Mouse (Mus musculus): Measurements from ENCODE around the gene Taok2. TPM values are rescaled to one million over a fixed set of nuclear protein-coding genes. Genes with fewer than 3 reads are reported as not detected.

The Taok2 gene
- total RNA-seq, 4 experiments from 2014 or later, result 68.1 to 117 (median 94.5) TPM

DNA sequence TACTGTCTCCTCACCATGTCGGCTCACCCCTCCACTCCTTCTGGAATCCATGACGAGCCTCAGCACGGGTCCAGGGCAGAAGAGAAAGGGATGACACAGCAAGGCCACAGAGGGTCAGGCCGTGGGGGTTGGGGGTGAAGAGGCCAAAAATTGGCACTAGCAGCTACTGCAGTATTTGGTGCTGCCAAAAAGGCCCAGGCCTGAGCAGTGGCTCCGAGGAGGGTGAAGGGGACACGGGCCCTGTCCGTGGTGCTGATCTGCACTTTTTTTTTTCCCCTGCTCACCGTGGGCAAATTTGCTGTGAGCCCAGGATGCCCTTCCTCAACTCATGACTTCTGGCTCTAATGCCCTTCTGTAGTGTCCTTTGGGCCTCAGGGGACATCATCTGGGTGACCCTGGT lies 59.1 kb downstream of the Taok2 start:
- DNase-seq, result no peak

DNA sequence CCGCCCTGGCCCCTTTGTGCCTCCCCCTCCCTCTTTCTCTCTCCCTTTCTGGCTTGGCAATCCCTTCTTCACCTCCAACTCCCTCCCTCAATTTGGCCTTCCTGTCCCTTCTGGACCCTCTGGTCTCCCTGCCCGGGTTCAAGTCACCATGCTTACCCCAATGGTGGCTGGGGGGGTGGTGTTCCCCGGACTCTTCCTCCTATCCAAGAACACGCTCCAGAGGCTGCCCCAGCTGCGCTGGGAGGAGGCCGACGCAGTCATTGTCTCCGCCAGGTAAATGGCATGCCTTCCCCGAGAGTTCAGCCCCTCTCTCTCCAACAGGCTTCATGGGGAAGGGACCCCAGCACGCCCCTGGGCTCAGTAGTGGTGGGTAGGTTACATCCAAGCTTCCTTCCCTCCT lies 60.6 kb downstream of the Taok2 start:
- no peak for DNase-seq

DNA sequence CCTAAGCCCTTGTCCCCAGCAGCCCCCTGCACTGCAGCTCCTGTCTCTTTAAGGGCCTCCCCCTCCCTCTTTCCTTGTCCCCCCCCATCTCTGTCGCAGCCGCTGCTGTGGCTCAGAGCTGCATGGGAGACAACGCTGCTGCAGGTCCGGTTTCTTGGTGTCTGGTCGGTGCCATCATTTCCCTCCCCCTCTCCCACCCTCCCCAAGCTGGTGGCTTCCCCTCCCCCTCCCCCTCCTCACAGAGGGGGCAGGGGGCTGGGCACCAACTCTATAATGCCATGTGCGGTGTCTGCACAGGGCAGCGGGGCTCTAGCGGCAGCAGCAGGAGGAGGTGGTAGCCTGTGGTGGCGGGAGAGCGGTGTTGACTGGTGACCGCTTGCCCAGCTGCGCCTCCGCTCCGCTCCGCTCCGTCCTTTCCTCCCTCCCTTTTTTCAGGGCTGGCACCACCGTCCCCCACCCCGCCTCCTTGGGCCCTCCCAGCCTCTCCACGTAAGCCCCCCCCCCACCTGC lies 61.2 kb downstream of the Taok2 start:
- no peak for DNase-seq

DNA sequence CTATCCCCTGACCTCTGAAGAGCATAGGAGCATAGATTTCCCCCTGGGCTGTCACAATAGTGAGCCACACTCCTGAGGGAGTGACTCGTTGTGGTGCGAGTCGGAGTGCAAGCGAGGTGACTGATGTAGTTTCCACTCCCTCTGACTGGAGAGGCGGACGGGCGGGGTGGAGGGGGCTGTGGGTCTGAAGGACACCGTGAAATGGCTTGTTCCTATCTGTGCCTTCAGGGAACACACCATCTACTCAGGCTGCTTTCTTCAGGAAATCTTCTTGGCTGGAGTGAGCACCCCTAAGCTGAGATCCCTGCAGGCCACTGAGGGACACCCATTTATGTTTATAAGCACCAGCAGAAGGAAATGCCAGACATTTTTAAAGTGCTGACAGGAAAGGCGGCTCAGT lies 61.8 kb downstream of the Taok2 start:
- DNase-seq, result no peak

DNA sequence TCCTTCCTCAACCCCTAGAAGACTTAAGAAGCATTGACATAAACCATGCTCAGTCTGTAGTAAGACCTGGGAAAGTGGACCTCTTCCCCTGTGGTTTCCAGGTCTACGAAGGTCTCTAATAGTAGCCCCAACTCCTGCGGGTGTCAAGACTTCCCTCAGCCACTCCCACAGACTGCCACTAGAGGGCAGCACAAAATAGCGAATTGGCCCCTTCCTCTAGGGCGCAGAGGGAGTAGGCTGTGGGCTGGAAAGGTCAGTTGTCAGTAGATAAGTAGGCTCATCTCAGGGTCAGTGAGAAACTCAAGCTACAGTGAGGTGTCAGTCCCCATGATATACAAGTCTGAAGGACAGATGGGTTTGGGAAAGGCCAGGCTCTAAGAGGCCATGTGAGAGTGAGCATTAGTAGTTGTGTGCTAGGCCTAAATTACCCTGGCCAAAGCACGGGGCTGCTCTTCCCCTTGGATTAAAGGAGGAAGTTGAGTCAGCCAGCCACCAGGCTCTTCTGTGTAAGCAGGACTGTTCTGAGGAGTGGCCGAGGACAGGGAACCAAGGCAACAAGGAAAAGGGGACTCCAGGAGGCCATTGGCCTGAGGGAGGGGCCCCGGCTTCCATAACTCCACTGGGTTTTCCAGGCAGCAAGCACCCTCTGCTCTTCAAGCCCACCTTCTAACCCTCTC lies 62.5 kb downstream of the Taok2 start:
- peak; percentile 75 for DNase-seq

DNA sequence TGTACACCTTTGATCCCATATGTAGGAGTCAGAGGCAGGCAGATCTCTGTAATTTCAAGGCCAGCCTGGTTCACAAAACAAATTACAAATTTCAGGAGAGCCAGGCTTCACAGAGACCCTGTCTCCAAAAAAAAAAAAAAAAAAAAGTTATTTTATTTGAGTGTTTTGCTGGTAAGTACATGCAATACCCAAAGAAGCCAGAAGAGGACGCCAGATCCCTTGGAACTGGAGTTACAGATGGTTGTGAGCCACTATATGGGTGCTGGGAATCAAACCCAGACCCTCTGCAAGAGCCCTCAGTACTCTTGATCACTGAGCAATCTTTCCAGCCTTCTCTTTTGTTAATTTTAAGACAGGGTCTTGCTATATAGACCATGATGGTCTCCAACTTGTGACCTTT lies 65.7 kb downstream of the Taok2 start:
- DNase-seq, result no peak

DNA sequence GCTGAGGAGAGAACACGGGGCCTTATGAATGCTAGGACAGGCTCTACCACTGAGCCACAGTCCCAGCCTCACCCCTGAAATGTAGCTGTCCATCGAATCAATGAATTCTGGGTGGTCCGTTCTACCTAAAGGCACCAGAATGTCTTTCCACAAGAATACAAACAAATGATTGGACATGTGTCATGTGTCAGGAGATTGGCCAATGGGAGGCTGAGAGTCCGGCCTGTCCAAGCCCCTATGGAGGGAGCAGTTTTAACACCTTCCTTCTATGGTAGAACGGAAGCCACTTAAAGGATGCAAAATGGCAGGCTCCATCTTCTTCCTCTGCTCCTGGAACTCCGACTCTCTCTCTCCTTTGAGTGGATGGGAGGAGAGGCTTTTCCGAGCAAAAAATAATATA lies 66.9 kb downstream of the Taok2 start:
- no peak for DNase-seq

DNA sequence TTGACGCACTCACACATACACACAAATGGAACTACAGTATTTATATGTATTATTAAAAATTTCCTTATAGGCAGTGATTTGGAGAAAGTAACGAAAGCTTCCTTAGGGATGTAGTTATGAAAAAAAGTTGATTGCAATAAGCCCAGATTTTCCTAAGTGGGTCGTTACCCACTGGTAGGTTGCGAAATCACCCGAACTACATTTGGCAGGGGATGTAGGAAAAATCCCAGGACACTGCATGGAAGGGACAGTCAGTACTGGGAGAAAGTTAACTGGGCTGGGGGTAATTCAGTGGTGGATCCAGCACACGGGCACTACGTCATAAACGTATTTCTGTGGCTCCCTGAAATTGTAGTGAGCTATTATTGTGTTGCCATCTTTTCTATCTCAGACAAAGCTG lies 68.0 kb downstream of the Taok2 start:
- DNase-seq, result no peak

DNA sequence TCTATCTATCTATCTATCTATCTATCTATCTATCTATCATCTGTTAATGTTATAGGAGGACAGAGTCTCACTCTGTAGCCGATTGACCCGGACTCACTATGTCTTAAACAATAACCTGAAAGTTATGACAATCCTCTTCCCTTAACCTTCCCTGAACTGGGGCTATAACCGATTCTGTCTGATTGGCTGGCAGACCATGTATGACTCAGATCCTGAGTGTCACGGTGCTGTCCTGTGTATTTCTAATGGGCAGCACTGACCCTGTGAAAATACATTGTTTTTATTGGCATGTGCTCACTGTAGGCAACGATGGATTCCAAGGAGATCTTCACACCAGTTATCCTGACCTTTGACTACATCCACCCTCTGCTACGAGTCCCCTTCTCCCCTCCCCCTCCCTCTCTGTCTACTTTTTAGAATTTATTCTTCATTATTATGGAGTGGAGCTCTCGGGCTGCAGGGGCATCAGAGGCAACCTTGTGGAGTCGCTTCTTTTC lies 68.7 kb downstream of the Taok2 start:
- DNase-seq, result no peak

Other genes starting within 250 kb of the Taok2 start
- 10 to 100 TPM; 30.5 to 44.4 (median 38.2) TPM for gene Sgf29, start 235.4 kb downstream of the Taok2 start, total RNA-seq (2022)
- gene Sult1a1, start 208.3 kb downstream of the Taok2 start, total RNA-seq (2022), result 10 to 100 TPM; 33.4 to 42.0 (median 40.2) TPM
- 100 to 1,000 TPM in 1 of 4 experiments, 10 to 100 TPM in 3; 78.0 to 116 (median 95.6) TPM for gene Bola2, start 189.3 kb downstream of the Taok2 start, total RNA-seq (2022)
- gene Slx1b, start 188.9 kb downstream of the Taok2 start, total RNA-seq (2022), result 10 to 100 TPM; 14.7 to 21.1 (median 18.2) TPM
- 10 to 100 TPM; 21.0 to 28.2 (median 25.0) TPM for gene Coro1a, start 176.9 kb downstream of the Taok2 start, total RNA-seq (2022)
- 100 to 1,000 TPM; 117 to 195 (median 156) TPM for gene Mapk3, start 125.1 kb downstream of the Taok2 start, total RNA-seq (2022)
- 1 to 10 TPM; 1.8 to 9.2 (median 5.6) TPM for gene Gdpd3, start 118.4 kb downstream of the Taok2 start, total RNA-seq (2022)
- gene Ypel3, start 107.7 kb downstream of the Taok2 start, total RNA-seq (2022), result 100 to 1,000 TPM; 114 to 148 (median 125) TPM
- under 1 TPM in 3 of 4 experiments, not detected in 1; 0.35 to 0.74 (median 0.56) TPM for gene Tbx6, start 103.2 kb downstream of the Taok2 start, total RNA-seq (2022)
- 100 to 1,000 TPM in 1 of 4 experiments, 10 to 100 TPM in 3; 85.9 to 100 (median 94.9) TPM for gene Ppp4c, start 92.2 kb downstream of the Taok2 start, total RNA-seq (2022)
- 10 to 100 TPM in 3 of 4 experiments, 1 to 10 TPM in 1; 9.4 to 16.7 (median 13.8) TPM for gene Fam57b, start 87.0 kb downstream of the Taok2 start, total RNA-seq (2022)
- not detected for gene 4930451I11Rik, start 53.1 kb downstream of the Taok2 start, total RNA-seq (2022)
- 1 to 10 TPM in 2 of 4 experiments, under 1 TPM in 2; 0.15 to 1.4 (median 1.1) TPM for gene Doc2a, start 37.3 kb downstream of the Taok2 start, total RNA-seq (2022)
- 10 to 100 TPM in 3 of 4 experiments, 1 to 10 TPM in 1; 8.7 to 21.8 (median 15.2) TPM for gene Hirip3, start 22.7 kb downstream of the Taok2 start, total RNA-seq (2022)
- 10 to 100 TPM; 42.7 to 56.2 (median 48.0) TPM for gene Ino80e, start 22.3 kb downstream of the Taok2 start, total RNA-seq (2022)
- 10 to 100 TPM; 29.4 to 48.6 (median 37.2) TPM for gene Tmem219, start 38.2 kb upstream of the Taok2 start, total RNA-seq (2022)
- 10 to 100 TPM; 20.9 to 35.2 (median 33.6) TPM for gene Kctd13, start 44.2 kb upstream of the Taok2 start, total RNA-seq (2022)
- gene Asphd1, start 64.9 kb upstream of the Taok2 start, total RNA-seq (2022), result 1 to 10 TPM; 1.7 to 5.0 (median 3.7) TPM
- gene Sez6l2, start 65.9 kb upstream of the Taok2 start, total RNA-seq (2022), result 100 to 1,000 TPM in 3 of 4 experiments, 10 to 100 TPM in 1; 94.1 to 133 (median 117) TPM
- 100 to 1,000 TPM in 3 of 4 experiments, 10 to 100 TPM in 1; 99.2 to 107 (median 103) TPM for gene Cdipt, start 91.2 kb upstream of the Taok2 start, total RNA-seq (2022)
- 1 to 10 TPM in 1 of 4 experiments, under 1 TPM in 3; 0.46 to 1.8 (median 0.71) TPM for gene Cdiptos, start 91.4 kb upstream of the Taok2 start, total RNA-seq (2022)
- gene Mvp, start 129.9 kb upstream of the Taok2 start, total RNA-seq (2022), result 100 to 1,000 TPM; 117 to 186 (median 125) TPM
- gene Pagr1b, start 131.8 kb upstream of the Taok2 start, total RNA-seq (2022), result 1 to 10 TPM in 1 of 4 experiments, not detected in 3; 1.5 TPM
- 10 to 100 TPM in 3 of 4 experiments, 1 to 10 TPM in 1; 7.5 to 36.1 (median 14.3) TPM for gene Pagr1a, start 132.6 kb upstream of the Taok2 start, total RNA-seq (2022)
- gene Gm42742, start 136.4 kb upstream of the Taok2 start, total RNA-seq (2022), result 10 to 100 TPM in 3 of 4 experiments, 1 to 10 TPM in 1; 5.5 to 40.3 (median 28.9) TPM
- gene Prrt2, start 136.5 kb upstream of the Taok2 start, total RNA-seq (2022), result 1 to 10 TPM; 2.4 to 8.7 (median 6.4) TPM
- 100 to 1,000 TPM in 3 of 4 experiments, 10 to 100 TPM in 1; 99.9 to 123 (median 111) TPM for gene Maz, start 142.3 kb upstream of the Taok2 start, total RNA-seq (2022)
- gene Kif22, start 157.8 kb upstream of the Taok2 start, total RNA-seq (2022), result 1 to 10 TPM; 1.5 to 3.6 (median 1.8) TPM
- not detected for gene Zg16, start 202.6 kb upstream of the Taok2 start, total RNA-seq (2022)
- gene AI467606, start 206.7 kb upstream of the Taok2 start, total RNA-seq (2022), result 1 to 10 TPM; 1.4 to 1.8 (median 1.5) TPM
- gene Qprt, start 237.5 kb upstream of the Taok2 start, total RNA-seq (2022), result under 1 TPM; 0.12 to 0.83 (median 0.31) TPM

All from adrenal gland, adult 8-10 months (tissue).